Mouse (Mus musculus): ENCODE data around the gene Gpx8.
A peak's percentile ranks its signal among the peaks of the same experiment; 100 is the strongest.

The Gpx8 gene

DNA sequence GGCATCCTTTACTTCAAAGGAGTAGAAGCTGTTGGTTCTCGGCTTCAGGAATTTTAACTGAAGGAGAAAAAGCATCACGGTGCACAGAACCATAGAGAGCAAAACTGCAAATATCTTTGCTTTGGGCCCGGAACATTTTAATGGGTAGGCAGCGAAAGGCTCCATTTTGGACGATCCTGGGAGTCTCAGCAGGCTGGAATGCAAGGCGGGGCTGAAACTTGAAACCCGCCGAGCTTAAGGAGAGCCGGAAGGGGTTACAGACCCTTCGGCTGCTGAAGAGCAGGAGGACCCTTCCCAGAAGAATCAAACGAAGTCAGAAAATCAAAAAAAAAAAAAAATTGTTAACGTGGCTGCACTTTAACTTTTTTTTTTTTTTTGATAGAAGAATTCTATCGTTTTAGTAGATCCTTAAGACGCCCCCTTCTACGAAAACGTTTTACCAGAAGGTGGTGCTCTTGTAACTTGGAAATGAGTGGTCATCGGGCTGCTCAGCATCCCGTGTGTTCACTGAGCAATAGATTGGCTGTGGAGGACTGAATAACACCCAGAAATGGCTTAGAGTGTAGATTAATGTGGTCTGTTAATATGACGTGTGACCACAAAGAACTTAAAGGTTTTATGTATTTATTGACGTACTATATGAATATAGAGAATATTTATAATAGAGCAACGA, at the start of gene Gpx8:
Gene Gpx8, minus strand, starts transcription at position 200 of the 673 bp plus-strand sequence.
- DNase-seq (ENCODE audit: low spot score in 2 of 2) = no peak

DNA sequence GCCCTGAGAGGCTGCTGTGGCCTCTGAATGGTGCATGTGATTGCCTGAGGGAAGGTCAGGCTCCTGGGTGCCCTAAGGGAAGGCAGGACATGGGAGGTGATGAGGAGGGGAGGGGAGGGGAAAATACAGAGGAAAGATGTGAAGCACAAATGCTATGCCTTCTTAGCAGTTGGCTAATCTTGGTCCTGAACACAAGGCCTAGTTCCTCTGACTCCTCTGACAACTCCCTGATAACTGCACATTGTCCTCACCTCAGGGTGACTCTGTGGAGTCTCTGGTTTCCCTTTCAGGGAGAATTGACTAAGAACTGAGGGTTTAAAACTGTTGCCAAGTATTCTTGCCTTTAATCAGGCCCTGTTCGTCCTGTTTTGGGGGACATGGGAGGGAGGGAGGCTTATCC, 48.4 kb upstream of the Gpx8 start:
- no peak for DNase-seq (ENCODE audit: low spot score in 2 of 2)

DNA sequence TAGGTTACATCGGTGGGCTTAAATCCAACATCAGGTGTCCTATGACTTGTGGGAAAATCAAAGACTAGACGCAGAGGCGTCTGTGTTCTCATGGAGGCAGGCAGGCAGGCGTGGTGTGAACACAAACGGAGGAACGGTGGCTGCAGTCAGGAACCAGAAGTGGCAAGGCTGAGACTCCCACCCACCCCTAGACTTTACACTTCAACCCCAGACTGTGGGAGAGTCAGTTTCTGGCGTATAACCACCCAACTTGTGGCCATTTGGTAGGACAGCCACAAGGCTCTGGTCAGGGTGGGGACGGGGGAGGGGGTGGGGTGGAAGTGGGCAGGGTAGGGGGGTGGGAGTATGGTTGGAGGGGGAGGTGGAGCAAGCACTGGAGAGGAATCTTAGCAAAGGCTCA, 44.3 kb upstream of the Gpx8 start:
- no peak for DNase-seq (ENCODE audit: low spot score in 2 of 2)

DNA sequence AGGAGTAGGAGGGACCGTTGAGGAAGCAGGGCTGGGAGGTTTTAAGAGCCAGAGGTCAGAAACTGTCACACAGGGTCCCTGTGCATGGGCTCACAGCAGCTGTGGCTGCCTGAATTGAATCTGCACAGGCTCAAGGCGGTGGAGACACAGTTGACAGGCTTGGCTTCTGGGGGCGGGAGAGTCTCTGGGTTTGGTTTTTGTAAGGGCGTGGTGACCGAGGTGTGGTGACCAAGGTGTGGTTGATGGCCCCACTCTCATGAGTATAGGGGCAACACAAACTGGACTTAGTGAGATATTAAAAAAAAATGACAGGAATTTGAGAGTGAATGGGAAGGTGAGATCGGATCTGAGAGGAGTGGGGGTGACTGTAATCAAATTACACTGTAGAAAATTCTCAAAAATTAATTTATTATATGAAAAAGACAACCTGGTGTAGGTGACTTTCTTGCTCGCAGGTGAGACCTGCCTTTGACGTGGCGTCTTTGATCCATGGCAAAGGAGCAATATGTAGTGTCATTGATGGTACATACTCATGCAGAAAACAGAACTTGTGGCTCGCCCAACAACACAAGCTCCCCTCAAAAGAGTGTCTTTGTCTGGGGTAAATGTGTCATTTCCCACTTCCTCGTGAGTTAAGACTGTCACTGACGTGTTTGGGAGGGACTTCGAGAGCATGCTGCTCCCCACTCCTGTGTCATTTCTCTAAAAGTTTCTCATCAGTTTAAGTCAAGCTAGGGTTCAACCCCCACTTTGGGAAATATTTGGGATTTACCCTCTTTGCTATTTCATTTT, 41.2 kb upstream of the Gpx8 start:
- DNase-seq (ENCODE audit: low spot score in 2 of 2) = no peak

DNA sequence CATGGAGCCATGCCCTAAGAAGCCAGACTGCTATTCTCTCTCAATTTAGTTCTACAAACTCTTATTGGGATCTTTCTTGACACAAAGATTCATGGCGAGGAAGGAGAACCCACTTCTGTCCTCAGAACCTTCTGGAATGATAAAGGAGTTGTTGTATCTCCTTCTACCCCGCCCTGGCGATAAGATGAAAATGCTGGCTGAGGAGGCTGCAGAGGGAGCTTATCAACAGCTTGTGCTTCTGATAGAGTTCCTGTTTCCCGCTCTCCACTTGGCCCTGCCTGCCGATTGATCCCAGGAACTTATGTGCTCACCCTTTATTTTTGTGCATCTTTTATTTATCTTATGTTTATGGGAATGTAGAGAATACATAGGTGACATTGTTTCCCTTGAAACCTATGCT, 38.5 kb upstream of the Gpx8 start:
- no peak for DNase-seq (ENCODE audit: low spot score in 2 of 2)

DNA sequence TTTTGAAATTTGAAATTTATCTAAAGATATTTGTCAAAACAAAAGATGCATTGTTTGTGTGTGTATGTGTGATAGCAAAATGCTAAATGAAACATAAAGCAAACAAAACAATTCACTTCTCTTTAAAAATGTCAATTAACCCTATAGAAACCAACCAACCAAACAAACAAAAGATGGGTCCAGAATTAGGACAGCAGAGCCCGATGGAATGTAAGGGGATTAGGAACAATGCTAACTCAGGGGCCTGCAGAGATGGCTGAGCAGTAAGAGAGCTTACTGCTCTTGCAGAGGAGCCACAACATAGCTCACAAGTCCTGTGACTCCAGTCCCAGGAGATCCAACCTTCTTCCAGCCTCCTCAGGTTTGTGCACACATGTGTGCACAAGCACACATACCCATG, 35.9 kb upstream of the Gpx8 start:
- DNase-seq (ENCODE audit: low spot score in 2 of 2) = no peak

DNA sequence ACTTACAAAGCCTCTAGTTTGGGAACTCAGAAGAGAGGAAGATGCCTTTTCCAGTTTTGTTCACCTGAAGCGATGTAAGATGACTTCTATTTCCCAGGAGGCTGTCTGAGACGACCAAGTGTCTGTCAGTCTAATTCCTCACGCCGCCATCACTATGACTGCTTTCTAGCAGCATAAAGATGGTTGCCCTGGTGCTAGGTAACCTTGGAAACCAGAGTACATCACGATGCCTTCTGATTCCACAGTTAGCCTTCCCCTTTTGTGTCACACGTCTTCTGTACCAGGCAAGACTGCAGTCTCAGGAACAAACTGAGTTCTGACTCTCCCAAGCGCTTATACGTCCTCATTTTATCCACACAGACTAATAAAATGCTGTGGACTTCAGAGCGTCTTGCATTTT, 32.8 kb upstream of the Gpx8 start:
- DNase-seq (ENCODE audit: low spot score in 2 of 2) = no peak

DNA sequence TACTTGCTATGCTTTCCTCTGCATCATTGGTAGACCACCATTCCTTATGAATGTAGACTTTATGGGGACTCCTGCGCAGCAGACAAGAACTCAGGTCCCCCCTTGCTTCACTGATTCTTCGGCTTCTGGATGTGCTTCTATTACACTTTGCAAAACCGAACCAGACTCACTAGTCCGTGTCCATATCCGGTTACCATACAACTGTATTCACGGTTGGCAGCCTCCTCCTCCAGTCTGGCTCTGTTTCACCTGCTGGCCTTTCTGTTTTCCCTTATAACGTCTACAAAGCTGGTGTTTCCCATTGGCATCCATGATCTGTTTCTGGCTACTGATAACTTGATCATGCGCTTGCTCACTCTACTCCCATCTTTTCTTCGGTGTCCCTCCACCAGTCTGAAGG, 18.3 kb upstream of the Gpx8 start:
- no peak for DNase-seq (ENCODE audit: low spot score in 2 of 2)

DNA sequence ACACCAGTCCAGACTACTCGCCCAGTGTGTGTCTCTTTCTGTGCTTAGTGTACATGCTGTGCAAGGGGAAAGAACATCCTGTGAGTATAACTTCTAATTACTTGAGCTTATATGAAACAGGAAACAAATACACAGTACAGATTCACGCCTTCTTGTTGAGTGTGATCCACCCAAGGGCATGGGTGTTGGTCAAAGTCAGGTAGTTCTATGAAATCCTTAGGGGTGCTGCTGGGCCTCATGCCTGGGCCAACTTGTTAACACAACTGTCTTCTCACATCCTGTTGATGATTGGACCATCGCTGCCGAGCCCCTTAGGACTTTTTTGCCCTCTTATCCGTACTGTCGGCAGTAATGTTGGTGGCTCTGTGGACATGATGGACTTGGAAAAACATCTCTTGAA, 15.5 kb upstream of the Gpx8 start:
- no peak for DNase-seq (ENCODE audit: low spot score in 2 of 2)

DNA sequence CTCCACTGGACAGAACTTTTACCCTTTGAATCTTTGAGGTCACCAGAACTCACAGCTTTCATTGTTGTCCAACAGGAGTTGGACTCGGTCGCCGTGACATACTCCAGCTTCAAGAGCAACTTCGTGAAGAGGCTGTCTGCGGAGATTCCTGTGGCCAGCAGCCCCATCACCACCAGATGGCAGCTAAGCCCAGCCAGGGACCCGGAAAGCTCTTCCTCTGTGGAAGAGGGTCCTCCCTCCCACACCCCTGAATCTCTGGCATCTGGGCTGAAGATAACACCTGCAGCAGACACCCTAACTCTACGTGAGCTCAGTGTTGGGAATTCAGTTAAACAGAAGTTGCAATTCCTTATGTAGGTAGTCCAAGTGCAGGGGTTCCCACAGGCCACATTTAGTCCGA, 9.6 kb upstream of the Gpx8 start:
- no peak for DNase-seq (ENCODE audit: low spot score in 2 of 2)

DNA sequence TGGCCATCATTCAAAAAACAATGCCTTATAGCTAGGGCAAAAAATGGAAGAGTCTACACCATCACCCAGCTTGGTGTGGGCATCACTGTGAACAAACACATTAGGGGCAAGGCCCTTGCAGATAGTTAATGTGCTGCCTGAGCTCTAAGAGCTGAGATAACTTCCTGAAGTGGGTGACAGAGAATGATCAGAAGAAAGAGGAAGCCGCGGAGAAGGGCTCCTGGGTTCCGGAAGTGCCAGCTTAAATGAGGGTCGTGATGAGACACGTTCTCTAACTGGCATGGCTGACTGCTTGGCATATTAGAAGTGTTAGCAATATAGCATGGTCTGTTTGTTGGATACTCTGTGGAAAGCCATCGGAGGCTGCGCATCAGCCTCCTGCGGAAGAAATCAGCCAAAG, 8.0 kb upstream of the Gpx8 start:
- no peak for DNase-seq (ENCODE audit: low spot score in 2 of 2)

DNA sequence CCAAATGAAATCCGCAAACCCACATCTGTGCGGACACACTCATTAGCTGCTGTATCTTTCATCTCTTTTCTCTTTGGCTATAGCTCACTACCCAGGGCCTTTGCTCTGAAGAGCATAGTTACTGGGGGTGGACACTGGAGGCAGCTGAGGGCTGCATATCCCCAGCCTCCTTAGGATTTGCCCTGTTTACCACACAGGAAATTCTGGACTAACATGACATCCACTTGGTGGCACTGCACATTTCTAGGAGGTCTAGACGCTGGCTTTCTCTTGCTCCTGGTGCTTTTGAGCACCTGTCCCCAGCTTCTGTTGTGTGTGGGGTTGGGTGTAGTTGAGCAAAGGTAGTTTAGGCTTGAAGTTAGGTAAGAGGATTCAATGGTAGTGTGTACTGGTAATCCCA, 1.4 kb upstream of the Gpx8 start:
- DNase-seq (ENCODE audit: low spot score in 2 of 2) = no peak

DNA sequence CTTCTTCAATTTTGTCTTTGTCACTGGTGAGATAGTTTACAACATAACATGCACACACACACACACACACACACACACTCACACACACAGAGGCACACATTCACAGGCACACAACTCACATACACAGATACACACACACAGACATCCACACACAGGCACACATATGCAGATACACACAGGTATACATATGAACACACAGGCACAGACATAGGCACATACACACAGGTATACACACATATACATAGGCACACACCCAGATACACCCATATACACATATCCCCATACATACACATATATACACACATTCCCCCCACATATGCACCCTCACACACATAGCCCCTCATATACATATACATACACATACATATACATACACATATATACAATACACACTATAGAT, 808 bp upstream of the Gpx8 start:
- no peak for DNase-seq (ENCODE audit: low spot score in 2 of 2)

DNA sequence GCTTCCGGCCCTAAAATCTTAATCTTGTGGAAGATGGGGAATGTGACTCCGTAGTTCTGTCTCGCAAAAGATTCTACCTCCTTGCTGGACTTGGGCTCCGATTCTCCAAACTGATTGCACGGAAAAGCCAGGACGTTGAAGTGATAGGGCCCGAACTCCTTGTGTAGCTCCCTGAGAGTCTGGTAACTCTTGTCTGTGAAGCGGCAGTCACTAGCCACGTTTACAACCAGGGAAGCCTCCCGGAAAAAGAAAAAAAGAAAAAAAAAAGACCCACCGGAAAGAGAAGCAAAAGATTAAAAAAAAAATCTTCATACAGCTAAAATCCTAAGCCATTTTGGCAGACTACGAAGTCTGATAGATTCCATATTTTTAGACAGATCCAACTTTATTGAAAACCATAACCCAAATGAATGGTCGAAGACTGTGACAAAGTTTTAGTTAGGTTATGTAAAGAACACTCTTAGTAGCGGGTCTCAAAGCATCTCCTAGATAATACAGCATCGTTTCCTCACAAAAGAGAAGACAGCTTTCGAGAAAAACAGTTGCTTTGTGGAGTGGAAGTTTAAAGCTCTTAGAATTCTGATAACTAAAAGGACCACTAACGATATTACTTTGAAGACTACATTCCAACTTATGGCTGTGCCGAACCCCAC, 626 bp downstream of the Gpx8 start:
- no peak for DNase-seq (ENCODE audit: low spot score in 2 of 2)

DNA sequence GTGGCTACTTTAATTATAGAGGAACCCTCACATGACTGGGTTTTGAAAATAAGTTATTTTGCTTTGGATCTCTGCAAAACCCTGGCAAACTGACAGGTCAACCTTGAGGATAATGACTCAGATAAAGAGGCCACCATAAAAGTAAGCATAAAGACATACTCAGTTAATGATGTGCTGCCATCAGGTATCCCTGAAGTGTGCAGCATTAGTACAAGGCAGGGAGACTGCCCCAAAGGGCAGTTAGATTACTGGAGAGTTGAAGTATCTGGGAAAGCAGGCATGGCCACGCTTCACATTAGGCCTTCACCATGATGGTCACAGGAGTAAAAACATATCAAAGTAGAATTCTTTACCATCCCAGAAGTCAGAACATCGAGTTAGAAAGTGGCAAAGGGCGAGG, 1.3 kb downstream of the Gpx8 start:
- DNase-seq (ENCODE audit: low spot score in 2 of 2) = no peak

DNA sequence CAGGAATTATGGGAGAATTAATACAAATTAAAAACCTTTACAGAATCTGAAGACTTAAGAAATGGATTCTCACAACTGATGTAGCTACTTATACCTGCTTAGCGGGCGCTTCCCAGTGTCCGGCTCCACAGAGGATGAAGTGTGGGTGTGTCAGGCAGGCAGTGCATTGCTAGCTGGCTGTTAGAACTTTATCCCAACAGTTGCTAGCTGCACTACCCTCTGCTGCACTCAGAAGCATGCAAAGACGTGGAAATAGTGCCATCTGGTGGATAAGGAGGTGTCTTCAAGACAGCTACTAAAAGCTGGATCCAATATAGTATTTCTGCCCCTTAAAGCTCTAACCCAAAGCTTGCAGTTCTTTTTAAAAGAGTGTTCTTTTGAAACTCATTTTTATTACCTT, 10.4 kb downstream of the Gpx8 start:
- DNase-seq (ENCODE audit: low spot score in 2 of 2) = peak in 1 of 2 experiments; percentile 43

DNA sequence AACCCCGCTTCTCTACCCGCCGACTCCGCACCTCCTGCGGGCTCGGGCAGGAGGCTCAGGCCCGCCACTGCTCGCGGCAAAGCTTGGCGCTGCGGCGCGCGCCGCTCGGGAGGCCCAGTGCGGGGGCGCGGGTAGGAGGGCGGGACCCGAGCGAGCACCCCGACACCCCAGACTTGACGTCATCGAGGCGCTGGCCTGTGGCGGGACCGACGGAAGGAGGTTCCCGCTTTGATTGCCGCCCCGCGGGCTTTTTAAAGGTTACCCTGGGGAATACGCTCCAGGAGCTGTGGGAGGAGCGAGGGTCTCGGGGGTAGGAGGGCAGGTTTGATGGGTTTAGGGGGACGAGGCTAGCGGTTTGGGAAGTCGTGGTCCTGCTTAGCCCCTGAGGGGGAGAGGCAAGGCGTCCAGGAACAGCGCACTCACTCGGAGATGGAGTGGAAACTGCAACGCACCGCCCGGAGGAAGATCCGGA, 11.2 kb downstream of the Gpx8 start, which contains the start of gene Cdc20b:
Gene Cdc20b, plus strand, starts transcription at position 162 of the 472 bp plus-strand sequence.
- peak; percentile 21 to 22 for DNase-seq (ENCODE audit: low spot score in 2 of 2)

DNA sequence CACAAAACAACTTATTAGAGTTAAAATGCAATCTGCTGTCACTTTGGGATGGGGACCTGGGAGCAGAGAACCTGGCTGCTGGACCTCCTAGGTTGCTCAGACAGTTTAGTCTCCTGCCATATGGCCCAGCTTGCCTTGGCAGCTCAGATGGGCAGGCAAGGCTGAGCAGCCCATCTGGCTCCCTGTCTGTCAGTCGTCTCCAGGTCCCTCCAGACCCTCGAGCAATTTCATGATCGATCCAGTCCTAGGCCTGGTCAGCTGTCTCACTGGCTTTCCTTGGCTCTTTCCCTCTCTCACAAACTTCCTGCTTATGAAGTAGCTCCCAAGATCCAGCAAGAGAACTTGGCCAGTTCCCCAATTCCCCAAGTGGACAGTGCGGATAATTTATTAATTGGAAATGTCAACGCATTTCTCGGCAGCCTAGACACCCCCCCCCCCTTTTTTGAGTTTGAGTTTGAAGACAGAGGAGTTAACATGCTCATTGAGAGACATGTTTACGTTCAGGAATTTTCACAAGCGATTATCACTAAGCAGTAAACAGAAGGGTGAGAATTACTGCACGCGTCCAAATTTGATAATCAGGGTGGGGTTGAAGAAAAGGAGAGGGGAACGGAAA, 11.8 kb downstream of the Gpx8 start:
- DNase-seq (ENCODE audit: low spot score in 2 of 2) = no peak

DNA sequence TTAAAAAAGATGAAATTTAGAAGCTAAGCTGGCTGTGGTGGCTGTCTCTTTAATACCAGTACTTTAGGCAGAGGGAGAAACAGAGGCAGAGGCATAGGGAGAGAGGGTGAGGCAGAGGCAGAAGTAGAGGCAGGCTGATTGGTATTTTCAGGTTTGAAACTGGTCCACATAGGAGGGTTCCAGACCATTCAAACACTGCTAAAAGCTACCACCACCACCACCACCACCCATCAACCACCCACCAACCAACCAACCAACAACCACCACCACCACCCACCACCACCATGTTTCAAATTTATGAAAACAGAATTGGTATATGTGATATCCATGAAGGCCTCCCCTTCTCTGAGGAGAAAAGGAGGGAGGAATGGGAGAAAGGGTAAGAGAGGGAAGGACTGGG, 13.4 kb downstream of the Gpx8 start:
- no peak for DNase-seq (ENCODE audit: low spot score in 2 of 2)

DNA sequence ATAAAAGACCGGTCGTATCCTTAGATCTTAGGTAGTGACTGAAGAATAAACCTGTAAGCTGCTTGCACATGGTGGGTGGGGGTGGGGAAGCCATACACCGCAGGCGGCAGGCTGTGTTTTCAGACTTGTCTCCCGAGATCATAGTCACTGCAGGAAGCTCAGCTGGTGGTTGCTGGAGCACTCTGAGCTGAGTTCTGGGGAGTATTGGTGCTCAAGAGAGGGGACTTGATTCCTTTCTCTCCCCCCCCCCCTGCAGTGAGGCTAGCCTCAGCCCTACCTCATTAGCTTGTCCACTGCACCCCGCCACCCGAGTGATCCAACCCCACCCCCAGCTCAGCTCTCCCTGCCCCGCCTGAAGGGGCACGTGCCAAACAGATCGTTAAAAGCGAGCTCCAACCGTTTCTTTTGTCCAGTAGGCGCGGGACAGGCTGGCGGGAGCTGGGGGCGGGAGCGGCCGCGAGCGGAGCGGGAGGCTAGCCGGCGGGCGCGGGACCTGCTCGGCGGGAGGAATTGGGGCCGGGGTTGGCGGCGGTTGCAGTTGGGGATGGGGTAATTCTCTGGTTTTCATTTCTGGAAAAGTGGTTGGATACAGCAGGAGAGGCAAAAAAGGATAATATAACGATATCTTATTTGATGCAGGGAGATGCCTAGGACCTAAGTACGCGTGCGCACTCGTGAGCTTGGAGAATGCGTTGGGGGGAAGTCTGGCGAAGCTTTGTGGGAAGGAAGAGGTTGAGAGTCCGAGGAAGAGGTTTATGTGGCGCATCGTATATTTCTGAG, 14.2 kb downstream of the Gpx8 start:
- no peak for DNase-seq (ENCODE audit: low spot score in 2 of 2)

DNA sequence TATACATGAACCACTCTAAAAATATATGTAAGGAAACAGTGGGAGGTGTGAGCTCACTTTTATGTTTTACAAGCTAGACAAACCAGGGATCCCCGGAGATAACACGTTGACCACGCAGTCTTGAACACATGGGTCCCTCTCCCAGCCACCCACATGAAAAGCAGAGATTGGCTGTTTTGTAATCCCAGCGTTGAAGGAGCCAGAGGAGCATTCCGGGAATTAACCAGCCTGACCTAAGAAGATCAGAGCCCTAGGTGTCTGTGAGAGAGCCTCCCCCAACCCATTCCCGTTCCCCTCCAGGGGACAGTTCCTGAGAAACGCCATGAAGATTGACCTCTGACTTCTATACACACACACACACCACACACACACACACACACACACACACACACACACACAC, 14.9 kb downstream of the Gpx8 start:
- no peak for DNase-seq (ENCODE audit: low spot score in 2 of 2)

All from spleen, postnatal 14 days (tissue).